Mouse (Mus musculus) hindbrain, embryonic 14.5 days (tissue): ENCODE data around the gene Olfr292. TPM values are rescaled to one million over a fixed set of nuclear protein-coding genes. Genes with fewer than 3 reads are reported as not detected.

Experiments used
- ATAC-seq: fragments of 200-750 bp; cut with Nextera tagmentation; 2 replicates; pipeline ENCODE4 v1.8.0; 2017; ENCODE audit warnings: moderate number of reproducible peaks, mild to moderate bottlenecking, moderate TSS enrichment, moderate library complexity; ENCODE audit not compliant: low FRiP score
- DNase-seq: peaks from one replicate; pipeline ENCODE4 v3.0.0-alpha.2; 2015; ENCODE audit warnings: low spot score
- H3K27ac ChIP-seq: fragments of 300-500 bp; sonication (generic); 2 replicates; pipeline ENCODE4 v1.5.1; 2014; ENCODE audit warnings: mild to moderate bottlenecking, moderate library complexity
- H3K27me3 ChIP-seq: fragments of 300-500 bp; sonication (generic); 2 replicates; pipeline ENCODE4 v1.6.1; 2014; ENCODE audit warnings: mild to moderate bottlenecking, low read length, mixed read lengths; ENCODE audit not compliant: control insufficient read depth, insufficient read depth
- H3K36me3 ChIP-seq: fragments of 300-500 bp; sonication (generic); replicated peaks from 2 replicates; pipeline ENCODE4 v1.6.1; 2014; ENCODE audit not compliant: control insufficient read depth, insufficient read depth
- H3K4me1 ChIP-seq: fragments of 300-500 bp; sonication (generic); replicated peaks from 2 replicates; pipeline ENCODE4 v1.6.1; 2014; ENCODE audit warnings: antibody characterized with exemption, low read length, mixed read lengths; ENCODE audit not compliant: control insufficient read depth, insufficient read depth
- H3K4me2 ChIP-seq: fragments of 300-500 bp; sonication (generic); replicated peaks from 2 replicates; pipeline ENCODE4 v1.6.1; 2014; ENCODE audit warnings: mild to moderate bottlenecking, moderate library complexity
- H3K4me3 ChIP-seq: fragments of 300-500 bp; sonication (generic); replicated peaks from 2 replicates; pipeline ENCODE4 v1.5.1; 2014; ENCODE audit warnings: mild to moderate bottlenecking, low read length
- H3K9ac ChIP-seq: fragments of 300-500 bp; sonication (generic); 2 replicates; pipeline ENCODE4 v1.6.1; 2014
- H3K9me3 ChIP-seq: fragments of 300-500 bp; sonication (generic); 2 replicates; pipeline ENCODE4 v1.6.1; 2016; ENCODE audit warnings: low read length; ENCODE audit not compliant: control insufficient read depth
- WGBS: fragments of 180-500 bp; shearing (Covaris S2); extraction: QIAGEN DNeasy Blood & Tissue Kit; methylation state at CpG from one replicate; pipeline ENCODE4 v1.1.7; 2014; 5-methylcytosine and 5-hydroxymethylcytosine counted together
- polyA plus RNA-seq: library from polyadenylated mRNA; unstranded; fragments of >200 nt; fragmentation: Nextera tagmentation; extraction: Ambion mirVana; gene quantifications from 2 replicates; pipeline ENCODE4 v1.2.1, GENCODE M21; 2014

The Olfr292 gene
- polyA plus RNA-seq = not detected in 2 replicates

DNA sequence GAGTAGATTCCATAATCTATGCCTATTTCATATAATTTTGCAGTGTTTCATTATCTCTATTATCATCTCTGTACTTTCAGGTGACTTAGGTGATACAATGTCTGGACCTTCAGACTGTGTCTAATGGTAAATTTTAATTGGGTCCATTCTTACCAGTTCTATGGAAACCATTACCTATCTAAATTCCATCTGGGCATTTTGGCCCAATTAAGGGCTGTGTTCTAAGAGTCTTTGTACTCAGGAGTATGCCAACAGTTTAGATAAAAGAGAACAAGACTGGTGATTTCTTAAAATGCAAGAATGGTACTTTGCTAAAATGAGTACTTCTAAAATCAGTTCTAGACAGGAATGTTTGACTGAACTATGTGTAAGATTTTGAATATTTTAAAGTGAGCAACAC, at the start of gene Olfr292:
Gene Olfr292, plus strand, starts transcription at position 301 of the 400 bp plus-strand sequence.
- Histone ChIP-seq H3K36me3 (no peaks in the 10 kb centered on the region), H3K4me1 (no peaks in the 10 kb centered on the region)
- no peak for ATAC-seq

DNA sequence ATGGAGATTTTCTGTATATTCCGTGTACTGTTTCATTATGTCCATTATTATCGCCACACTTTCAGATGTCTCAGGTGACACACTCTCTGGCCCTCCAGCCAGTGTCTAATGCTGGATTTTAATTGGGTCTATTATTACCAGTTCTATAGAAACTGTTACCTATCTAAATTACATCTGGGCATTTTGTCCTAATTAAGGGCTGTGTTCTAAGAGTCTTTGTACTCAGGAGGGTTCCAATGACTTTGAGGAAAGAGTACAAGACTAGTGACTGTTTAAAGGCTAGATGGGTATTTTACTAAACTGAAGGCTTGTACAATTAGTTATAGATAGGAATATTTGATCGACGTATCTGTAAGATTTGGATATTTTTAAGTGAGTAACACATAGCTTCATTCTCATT, 39.4 kb upstream of the Olfr292 start, which contains the start of gene Olfr293:
Gene Olfr293, plus strand, starts transcription at position 301 of the 400 bp plus-strand sequence.
- H3K4me3 ChIP-seq = no peak within 1 kb of the TSS
- no peaks in the 10 kb centered on the region for H3K36me3 ChIP-seq
- no peaks in the 10 kb centered on the region for H3K4me1 ChIP-seq
- 95% methylated on average over 4 of the region's 4 CpGs for WGBS
- no peak for DNase-seq
- H3K9ac ChIP-seq = no peak within 1 kb of the TSS
- no peak for ATAC-seq
- H3K9me3 ChIP-seq = no peaks in the 10 kb centered on the region
- H3K27me3 ChIP-seq = no peaks in the 10 kb centered on the region
- no peak within 1 kb of the TSS for H3K4me2 ChIP-seq
- H3K27ac ChIP-seq = no peak within 1 kb of the TSS

More for the DNA sequence above, at the start of gene Olfr292:
- H3K9ac ChIP-seq = no peak within 1 kb of the TSS
- H3K27ac ChIP-seq = no peak within 1 kb of the TSS
- no peaks in the 10 kb centered on the region for H3K27me3 ChIP-seq
- H3K9me3 ChIP-seq = no peaks in the 10 kb centered on the region
- no peak within 1 kb of the TSS for H3K4me3 ChIP-seq
- H3K4me2 ChIP-seq = no peak within 1 kb of the TSS
- DNase-seq = no peak

DNA sequence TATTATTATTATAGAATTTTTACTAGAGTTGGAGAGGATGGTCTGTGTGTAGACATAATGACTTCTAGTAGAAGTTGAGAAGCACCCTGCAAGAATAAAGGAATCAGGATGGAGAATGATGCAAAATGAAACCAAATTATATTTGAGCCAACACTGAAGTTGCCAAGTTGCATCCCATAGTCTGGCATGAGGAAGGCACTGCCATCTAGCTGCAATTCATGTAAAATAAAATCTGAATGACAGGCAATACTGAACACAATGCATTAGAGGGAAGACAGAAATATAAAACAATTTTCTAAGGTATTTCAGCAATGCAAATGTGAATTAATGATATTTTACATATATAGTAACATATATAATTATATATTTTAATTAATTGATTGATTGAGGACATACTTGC, 36.9 kb downstream of the Olfr292 start:
- no peak for DNase-seq
- H3K4me3 ChIP-seq = no peak overlapping the region
- H3K27me3 ChIP-seq = no peaks in the 10 kb centered on the region
- no peak overlapping the region for H3K9ac ChIP-seq
- H3K36me3 ChIP-seq = no peaks in the 10 kb centered on the region
- no peak overlapping the region for H3K27ac ChIP-seq
- no peak for ATAC-seq
- H3K4me2 ChIP-seq = no peak overlapping the region
- no peaks in the 10 kb centered on the region for H3K9me3 ChIP-seq
- no peaks in the 10 kb centered on the region for H3K4me1 ChIP-seq

Other genes with a start within 250 kb of the Olfr292 start
- gene Olfr299, start 228.4 kb upstream of the Olfr292 start, polyA plus RNA-seq = not detected in 2 replicates
- not detected in 2 replicates for gene Olfr298, start 195.8 kb upstream of the Olfr292 start, polyA plus RNA-seq
- not detected in 2 replicates for gene Olfr297, start 168.4 kb upstream of the Olfr292 start, polyA plus RNA-seq
- not detected in 2 replicates for gene Olfr295, start 104.5 kb upstream of the Olfr292 start, polyA plus RNA-seq
- not detected in 2 replicates for gene Olfr294, start 71.7 kb upstream of the Olfr292 start, polyA plus RNA-seq
- gene Olfr293, start 39.3 kb upstream of the Olfr292 start, polyA plus RNA-seq = not detected in 2 replicates
- 0.64 and 0.97 TPM in 2 replicates for gene Folh1, start 87.6 kb downstream of the Olfr292 start, polyA plus RNA-seq
- not detected in 2 replicates for gene Vmn2r77, start 106.7 kb downstream of the Olfr292 start, polyA plus RNA-seq
- gene Vmn2r78, start 226.8 kb downstream of the Olfr292 start, polyA plus RNA-seq = not detected in 2 replicates